In genomic region chr19:41680267-41680666, GRCm38 (mm10) we compare ENCODE assay signal across 23 mouse cellular contexts.
DNase-seq lines count a peak whose midpoint lies in the region; ATAC-seq lines count a peak whose summit lies in the region.
"Had no signal": no experiment of that assay in that cellular context is flagged by ENCODE, and none has a peak within 500 bp of the region (broad histone marks: within the 10 kb centered on the region; RNA-seq: fewer than 3 reads in every experiment).

No protein-coding gene starts in this region.

- DNase-seq in liver (peak; percentile 13), ES-CJ7 (ENCODE audit: low read depth, low spot score) (peak; percentile 60)
- DNase-seq in liver, embryonic 11.5 days (ENCODE audit: low spot score) = no peak
- peak; percentile 42 for DNase-seq in c-Kit-negative CD71-positive TER-119-positive erythroid progenitor cells, embryonic 14.5 days (ENCODE audit: low read depth, low spot score)
- DNase-seq in cerebellum, postnatal 36 days = no peak
- no peak for DNase-seq in urinary bladder, adult 2 months (ENCODE audit: low spot score)
- no peak for DNase-seq in adrenal gland, adult (ENCODE audit: inconsistent age in 2 of 2, low spot score in 1 of 2)
- DNase-seq: adrenal gland, postnatal 36 days; cerebellum, adult 2 months; cerebellum, postnatal 25 days; embryo, embryonic 11 days; heart, postnatal 4 days; kidney, adult 8-10 months; kidney, postnatal 10 days; lung, postnatal 36 days; midbrain, embryonic 14.5 days; thymus, postnatal 14 days had no signal

- no peaks in the 10 kb centered on the region for H3K9me3 ChIP-seq in liver, embryonic 11.5 days (ENCODE audit: control insufficient read depth, low read length)
- H3K9me3 ChIP-seq: heart, embryonic 10.5 days; hindbrain, embryonic 15.5 days; intestine, embryonic 15.5 days; lung, embryonic 15.5 days; neural tube, embryonic 13.5 days had no signal

- no peaks in the 10 kb centered on the region for H3K36me3 ChIP-seq in liver, embryonic 11.5 days (ENCODE audit: control insufficient read depth, insufficient read depth, low read length)
- H3K36me3 ChIP-seq: heart, embryonic 10.5 days; hindbrain, embryonic 15.5 days; intestine, embryonic 15.5 days; lung, embryonic 15.5 days; neural tube, embryonic 13.5 days had no signal

- H3K4me1 ChIP-seq in liver, embryonic 11.5 days (replicated peaks; ENCODE audit: control insufficient read depth, insufficient read depth, low read length) = peaks cover 4% of the 10 kb centered on the region
- H3K4me1 ChIP-seq: intestine, embryonic 15.5 days; lung, embryonic 15.5 days had no signal

- no peak overlapping the region for H3K4me2 ChIP-seq in liver, embryonic 11.5 days
- H3K4me2 ChIP-seq: hindbrain, embryonic 15.5 days; intestine, embryonic 15.5 days; lung, embryonic 15.5 days; neural tube, embryonic 13.5 days had no signal

- peaks cover 7% of the 10 kb centered on the region for H3K27me3 ChIP-seq in liver, embryonic 11.5 days (replicated peaks; ENCODE audit: control insufficient read depth, insufficient read depth, low read length)

- H3K27ac ChIP-seq in liver, embryonic 11.5 days (ENCODE audit: low read depth, low read length) = no peak overlapping the region
- H3K27ac ChIP-seq: heart, embryonic 10.5 days; intestine, embryonic 15.5 days; liver, embryonic 14.5 days; lung, embryonic 15.5 days had no signal

- 78% methylated on average over 1 of the region's 1 CpGs for WGBS in liver, embryonic 11.5 days

- no peak; the same call in 1 of the 2 replicates for ATAC-seq in liver, embryonic 11.5 days (replicated peaks; ENCODE audit: low FRiP score)
- ATAC-seq: intestine, embryonic 15.5 days had no signal

- no peak overlapping the region for H3K9ac ChIP-seq in liver, embryonic 11.5 days (ENCODE audit: low read depth, low read length)
- H3K9ac ChIP-seq: hindbrain, embryonic 15.5 days; intestine, embryonic 15.5 days; liver, embryonic 14.5 days; lung, embryonic 15.5 days; neural tube, embryonic 13.5 days had no signal

- no peak overlapping the region for H3K4me3 ChIP-seq in liver, embryonic 11.5 days (ENCODE audit: low read depth, low read length)
- H3K4me3 ChIP-seq: heart, embryonic 10.5 days; hindbrain, embryonic 15.5 days; intestine, embryonic 15.5 days; lung, embryonic 15.5 days; neural tube, embryonic 13.5 days had no signal

Comparison
In these comparisons a context has a peak if more than half of its experiments do, and no peak if none do; other contexts are left out.
1. DNase-seq: peak in liver (single experiment), ES-CJ7 (single experiment) and c-Kit-negative CD71-positive TER-119-positive erythroid progenitor cells, embryonic 14.5 days (single experiment); none in liver, embryonic 11.5 days (single experiment), cerebellum, postnatal 36 days (0 of 2), urinary bladder, adult 2 months (single experiment) and adrenal gland, adult (0 of 2).